Mouse (Mus musculus) heart, adult 2 months (tissue): Measurements from ENCODE around the gene Mdk.

Source experiments
- CTCF ChIP-seq: fragments of 200-600 bp; IDR thresholded peaks from 2 replicates; pipeline ENCODE4 v1.8.1; 2022; ENCODE audit warnings: antibody characterized with exemption, mild to moderate bottlenecking, moderate library complexity
- EP300 ChIP-seq: fragments of 200-500 bp; IDR thresholded peaks from 2 replicates; pipeline ENCODE4 v1.6.1; 2011; ENCODE audit warnings: low read depth, low read length, control low read depth; ENCODE audit not compliant: insufficient read depth
- POLR2A ChIP-seq: fragments of 200-500 bp; IDR thresholded peaks from 2 replicates; pipeline ENCODE4 v1.6.1; 2011; ENCODE audit warnings: mild to moderate bottlenecking, low read depth, low read length, control low read depth; ENCODE audit not compliant: insufficient read depth

DNA sequence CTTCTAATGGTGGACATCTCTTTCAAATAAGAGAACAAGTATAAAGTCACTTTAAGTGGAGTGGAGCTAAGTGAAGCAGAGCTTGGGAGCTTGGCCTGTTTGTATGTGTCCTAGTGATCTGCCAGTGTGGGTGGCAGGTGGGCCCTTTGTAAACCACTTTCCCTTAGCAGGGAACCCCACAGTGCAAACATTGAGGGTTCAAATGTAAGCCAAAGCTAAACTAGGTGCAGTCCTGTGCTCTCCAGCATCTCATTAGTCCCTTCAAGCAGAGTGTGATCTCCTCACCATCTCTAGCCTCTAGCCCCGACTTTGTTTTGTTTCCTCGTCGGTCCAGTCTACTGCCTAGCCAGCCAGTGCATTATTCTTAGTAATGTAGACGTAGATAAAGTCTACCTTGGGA is 47.5 kb downstream of the Mdk start:
- no peak for TF ChIP-seq POLR2A
- no peak for TF ChIP-seq CTCF
- TF ChIP-seq EP300, result no peak
